13 mouse cellular contexts compared by ENCODE assay signal in the genomic region with DNA sequence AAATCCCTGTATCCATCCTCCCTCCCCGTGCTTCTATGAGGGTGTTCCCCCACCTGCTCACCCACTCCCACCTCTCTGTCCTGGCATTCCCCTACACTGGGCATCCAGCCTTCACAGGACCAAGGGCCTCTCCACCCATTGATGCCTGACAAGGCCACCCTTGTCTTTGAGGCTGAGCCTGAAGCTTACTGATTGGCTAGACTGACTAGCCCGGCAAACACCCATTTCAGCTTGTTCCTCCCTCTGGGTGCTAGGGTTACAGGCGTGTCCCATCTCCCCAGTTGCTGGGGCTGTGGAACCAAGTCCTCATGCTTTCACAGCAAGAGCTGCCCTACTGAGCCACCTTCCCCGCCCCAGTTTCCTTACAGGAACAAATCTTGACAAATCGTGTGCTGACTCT.
DNase-seq lines count a peak whose midpoint lies in the region; ATAC-seq and TF ChIP-seq lines count a peak whose summit lies in the region.
"Had no signal": no experiment of that assay in that cellular context is flagged by ENCODE, and none has a peak within 500 bp of the region (broad histone marks: within the 10 kb centered on the region; RNA-seq: fewer than 3 reads in every experiment).

No protein-coding gene starts in this region.

- WGBS in thymus, adult 2 months: 46% methylated on average over 5 of the region's 5 CpGs

- DNase-seq in layer of hippocampus, adult 11-12 months (ENCODE audit: low spot score): peak; percentile 24
- no peak for DNase-seq in layer of hippocampus, postnatal 25 days (ENCODE audit: extremely low spot score in 1 of 2, low spot score in 1 of 2)
- DNase-seq in ZHBTc4 (ENCODE audit: low read depth, low spot score): peak; percentile 25
- DNase-seq in brain, embryonic 14.5 days (ENCODE audit: low read depth): peak; percentile 7
- no peak for DNase-seq in thymus, adult 2 months
- no peak for DNase-seq in embryo, embryonic 10 days (ENCODE audit: low spot score)
- DNase-seq: cerebellum, adult 9-10 months; embryo, embryonic 11 days; kidney, adult 11 months; kidney, postnatal 4 days had no signal

- TF ChIP-seq CTCF in brain, embryonic 14.5 days (IDR thresholded peaks at IDR 0.05; ENCODE audit: borderline replicate concordance, extremely low read depth, insufficient read depth, insufficient read length): no peak
- no peak for TF ChIP-seq CTCF in thymus, adult 2 months (IDR thresholded peaks at IDR 0.05; ENCODE audit: borderline replicate concordance, control insufficient read depth, extremely low read depth, insufficient read depth, low read length, poor library complexity)

- no peak overlapping the region for H3K4me3 ChIP-seq in thymus, adult 2 months (ENCODE audit: control insufficient read depth, insufficient read depth, low read length)
- H3K4me3 ChIP-seq: heart, embryonic 15.5 days; hindbrain, embryonic 13.5 days had no signal

- no peak overlapping the region for H3K27ac ChIP-seq in thymus, adult 2 months (ENCODE audit: control insufficient read depth, insufficient read depth, low read length)
- H3K27ac ChIP-seq: heart, embryonic 15.5 days; hindbrain, embryonic 13.5 days had no signal

- H3K4me1 ChIP-seq in thymus, adult 2 months (replicated peaks; ENCODE audit: control insufficient read depth, insufficient read depth, low read length): no peaks in the 10 kb centered on the region

- H3K27me3 ChIP-seq in thymus, adult 2 months (ENCODE audit: control insufficient read depth, insufficient read depth, low read length): no peaks in the 10 kb centered on the region
- H3K27me3 ChIP-seq: heart, embryonic 15.5 days had no signal

- no peaks in the 10 kb centered on the region for H3K36me3 ChIP-seq in thymus, adult 2 months (ENCODE audit: control insufficient read depth, insufficient read depth, low read length)
- H3K36me3 ChIP-seq: heart, embryonic 15.5 days; hindbrain, embryonic 13.5 days had no signal

- no peak for TF ChIP-seq POLR2A in brain, embryonic 14.5 days (IDR thresholded peaks at IDR 0.05; ENCODE audit: borderline replicate concordance, extremely low read depth, insufficient read depth, insufficient read length, poor library complexity, severe bottlenecking)
- TF ChIP-seq POLR2A in thymus, adult 2 months (IDR thresholded peaks at IDR 0.05; ENCODE audit: control insufficient read depth, extremely low read depth, insufficient read depth, low read length, poor library complexity): no peak

- ATAC-seq in megakaryocyte, adult 5-6 weeks (ENCODE audit: poor library complexity, severe bottlenecking): peak; percentile 84

Comparison
In these comparisons a context has a peak if more than half of its experiments do, and no peak if none do; other contexts are left out.
1. DNase-seq: peak in layer of hippocampus, adult 11-12 months (single experiment), ZHBTc4 (single experiment) and brain, embryonic 14.5 days (single experiment); none in layer of hippocampus, postnatal 25 days (0 of 2), thymus, adult 2 months (single experiment) and embryo, embryonic 10 days (single experiment).